Mouse (Mus musculus) cerebellum, adult 2 months (tissue): ENCODE measurements at regions not wholly inside any gene's neighbourhood (a gene's known extent, or its start where the extent isn't known, plus 50 kb on each side); places are given as distances from the start of the nearest gene placed in this dataset.

Experiments
- DNase-seq, 2 experiments: peaks; one replicate each; pipeline ENCODE4 v3.0.0; 2021
- H3K27ac ChIP-seq: fragments of 200-500 bp; 2 replicates; pipeline ENCODE4 v1.5.1; 2012; ENCODE audit warnings: low read length, control low read depth, inconsistent platforms; ENCODE audit not compliant: insufficient read depth
- H3K27me3 ChIP-seq: fragments of 200-500 bp; 2 replicates; pipeline ENCODE4 v1.6.1; 2012; ENCODE audit warnings: inconsistent platforms, mild to moderate bottlenecking, low read length, moderate library complexity; ENCODE audit not compliant: control insufficient read depth, insufficient read depth
- H3K4me1 ChIP-seq: fragments of 200-500 bp; 2 replicates; pipeline ENCODE4 v1.6.1; 2011; ENCODE audit warnings: low read length; ENCODE audit not compliant: control insufficient read depth, insufficient read depth
- H3K4me3 ChIP-seq: fragments of 200-500 bp; replicated peaks from 2 replicates; pipeline ENCODE3; 2011; ENCODE audit warnings: mild to moderate bottlenecking, low read depth, low read length, control low read depth; ENCODE audit not compliant: insufficient read depth
- CTCF ChIP-seq: fragments of 200-500 bp; IDR thresholded peaks from 2 replicates; pipeline ENCODE4 v1.5.1; 2011; ENCODE audit warnings: low read depth, mild to moderate bottlenecking, control low read depth, low read length, moderate library complexity, borderline replicate concordance; ENCODE audit not compliant: insufficient read depth
- POLR2A ChIP-seq: fragments of 200-500 bp; IDR thresholded peaks from 2 replicates; pipeline ENCODE4 v1.6.1; 2011; ENCODE audit warnings: low read length, control low read depth, borderline replicate concordance; ENCODE audit not compliant: insufficient read depth
- WGBS: fragments of 180-500 bp; shearing (Covaris S2); methylation state at CpG from one replicate; pipeline ENCODE4 v1.1.7; 2018; 5-methylcytosine and 5-hydroxymethylcytosine counted together

DNA sequence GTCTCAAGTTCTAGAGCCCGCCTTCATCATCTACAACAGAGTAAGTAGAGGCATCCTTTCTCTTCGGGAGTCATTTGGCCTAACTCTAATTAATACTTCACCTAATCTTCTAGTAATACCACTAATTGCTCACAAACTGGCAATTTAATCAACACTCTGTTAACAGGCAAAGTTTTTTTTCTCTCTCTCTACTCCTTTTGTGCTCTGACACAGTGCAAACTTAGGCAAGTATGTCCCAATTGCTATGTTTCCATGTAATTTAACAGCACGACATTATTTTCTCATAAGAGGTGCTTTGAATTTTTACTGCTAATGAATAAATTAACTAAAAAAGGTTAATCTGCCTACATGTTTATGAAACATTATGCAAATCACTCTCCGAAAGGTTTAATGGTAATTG lies 383.3 kb downstream of the Flrt2 start:
- Histone ChIP-seq H3K4me1 (no peaks in the 10 kb centered on the region), H3K27me3 (no peaks in the 10 kb centered on the region), H3K4me3 (no peak overlapping the region), H3K27ac (no peak overlapping the region)
- 86% methylated on average over 4 of the region's 4 CpGs for WGBS
- no peak for DNase-seq
- TF ChIP-seq CTCF (no peak), POLR2A (no peak)

DNA sequence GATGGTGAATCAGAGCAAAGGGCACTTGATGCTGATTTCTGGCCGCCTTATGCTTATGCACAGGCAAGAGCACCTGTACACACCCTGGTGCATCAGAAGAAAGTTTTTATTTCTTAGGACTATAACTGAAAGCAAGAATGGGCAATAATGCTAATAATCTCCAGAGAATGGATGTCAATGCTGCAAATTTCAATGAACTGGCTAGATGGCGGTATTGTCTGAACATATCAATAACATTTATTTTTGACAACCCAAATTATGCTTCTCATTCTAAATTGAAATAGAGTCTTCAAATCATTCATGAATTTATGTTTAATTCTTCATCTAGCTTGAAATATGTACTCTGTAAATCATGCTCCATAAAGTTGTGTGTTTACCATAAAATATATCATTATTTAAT lies 399.0 kb downstream of the Flrt2 start:
- WGBS, result 96% methylated on average over 2 of the region's 2 CpGs
- H3K4me1 ChIP-seq, result no peaks in the 10 kb centered on the region
- TF ChIP-seq POLR2A (no peak), CTCF (no peak)

DNA sequence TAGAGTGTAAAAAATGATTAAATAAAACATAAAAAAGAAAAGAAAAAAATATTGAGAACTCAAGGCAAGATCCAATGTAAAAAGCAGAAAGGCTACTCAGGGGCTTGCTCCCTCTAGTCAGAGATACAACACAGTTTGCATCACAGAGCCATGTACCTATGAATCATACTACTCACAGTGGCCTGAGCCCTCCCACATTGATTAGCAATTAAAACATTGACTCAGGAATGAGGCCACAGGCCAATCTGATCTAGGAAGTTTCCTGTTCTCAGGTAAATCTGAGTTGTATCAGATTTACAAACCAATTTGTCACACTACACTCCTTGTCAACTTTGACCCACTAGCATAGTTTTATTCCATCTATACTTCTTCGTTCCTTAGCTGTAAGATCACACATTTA lies 414.2 kb downstream of the Flrt2 start:
- Histone ChIP-seq H3K27ac (no peak overlapping the region), H3K4me1 (no peaks in the 10 kb centered on the region), H3K27me3 (no peaks in the 10 kb centered on the region), H3K4me3 (no peak overlapping the region)
- TF ChIP-seq CTCF (no peak), POLR2A (no peak)
- WGBS, result 81% methylated on average over 1 of the region's 1 CpGs
- DNase-seq, result no peak

More for the DNA sequence above, 399.0 kb downstream of the Flrt2 start:
- H3K27me3 ChIP-seq, result no peaks in the 10 kb centered on the region
- no peak for DNase-seq
- no peak overlapping the region for H3K27ac ChIP-seq
- H3K4me3 ChIP-seq, result no peak overlapping the region

DNA sequence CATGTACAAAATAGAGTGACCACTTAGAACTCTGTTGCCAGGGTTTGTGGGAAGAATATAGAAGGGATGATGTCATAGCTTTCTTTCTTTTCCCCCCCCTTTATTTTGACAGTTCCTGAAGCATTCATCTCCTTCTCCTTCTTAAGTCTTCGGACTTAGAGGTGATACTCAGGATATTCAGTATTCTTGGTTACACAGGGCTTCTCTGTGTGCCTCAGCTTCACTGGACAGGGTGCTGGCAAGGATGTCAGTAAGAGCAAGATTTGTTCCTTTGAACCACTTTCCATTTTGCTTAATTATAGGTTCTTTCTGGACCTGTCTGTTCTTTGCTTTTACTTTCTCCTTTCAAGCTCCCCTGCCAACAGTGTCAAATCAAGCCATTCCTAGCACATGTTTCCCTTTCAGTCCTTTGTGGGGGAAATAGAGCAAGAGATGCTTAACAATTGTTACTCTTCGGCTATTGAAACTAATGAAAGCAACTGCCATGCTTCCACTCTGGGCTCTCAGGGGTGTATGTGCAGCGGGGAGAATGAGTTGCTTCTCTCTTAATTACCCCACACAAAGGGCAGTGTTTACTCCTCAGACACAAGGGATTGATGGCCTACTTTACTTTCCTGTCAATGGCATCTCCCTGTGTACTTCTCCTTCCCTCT lies 422.8 kb downstream of the Flrt2 start:
- Histone ChIP-seq H3K4me1 (no peaks in the 10 kb centered on the region), H3K27ac (no peak overlapping the region), H3K4me3 (no peak overlapping the region), H3K27me3 (no peaks in the 10 kb centered on the region)
- TF ChIP-seq POLR2A, result no peak
- TF ChIP-seq CTCF, result no peak
- DNase-seq, result no peak
- WGBS, result 34% methylated on average over 3 of the region's 3 CpGs

DNA sequence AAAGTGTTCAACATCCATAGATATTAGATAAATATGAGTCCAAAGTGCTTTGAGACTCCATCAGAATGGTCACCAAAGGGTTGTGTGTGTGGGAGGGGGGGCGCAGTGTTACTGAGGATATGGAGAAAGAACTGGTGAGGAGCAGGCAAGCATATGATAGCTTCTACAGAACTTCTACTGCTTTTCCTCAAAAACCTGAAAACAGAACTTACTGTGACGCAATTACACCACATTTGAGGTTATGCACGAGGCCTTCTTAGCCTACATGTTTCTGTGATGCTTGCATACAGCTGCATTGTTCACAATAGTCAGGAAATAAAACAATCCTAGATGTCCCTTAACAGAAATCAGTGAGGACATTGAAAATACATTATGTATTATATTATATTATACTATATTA lies 425.5 kb downstream of the Flrt2 start:
- Histone ChIP-seq H3K27ac (no peak overlapping the region), H3K4me3 (no peak overlapping the region), H3K4me1 (no peaks in the 10 kb centered on the region), H3K27me3 (no peaks in the 10 kb centered on the region)
- whole genome bisulfite sequencing, result 90% methylated on average over 3 of the region's 3 CpGs
- no peak for TF ChIP-seq CTCF
- TF ChIP-seq POLR2A, result no peak
- DNase-seq, result no peak

DNA sequence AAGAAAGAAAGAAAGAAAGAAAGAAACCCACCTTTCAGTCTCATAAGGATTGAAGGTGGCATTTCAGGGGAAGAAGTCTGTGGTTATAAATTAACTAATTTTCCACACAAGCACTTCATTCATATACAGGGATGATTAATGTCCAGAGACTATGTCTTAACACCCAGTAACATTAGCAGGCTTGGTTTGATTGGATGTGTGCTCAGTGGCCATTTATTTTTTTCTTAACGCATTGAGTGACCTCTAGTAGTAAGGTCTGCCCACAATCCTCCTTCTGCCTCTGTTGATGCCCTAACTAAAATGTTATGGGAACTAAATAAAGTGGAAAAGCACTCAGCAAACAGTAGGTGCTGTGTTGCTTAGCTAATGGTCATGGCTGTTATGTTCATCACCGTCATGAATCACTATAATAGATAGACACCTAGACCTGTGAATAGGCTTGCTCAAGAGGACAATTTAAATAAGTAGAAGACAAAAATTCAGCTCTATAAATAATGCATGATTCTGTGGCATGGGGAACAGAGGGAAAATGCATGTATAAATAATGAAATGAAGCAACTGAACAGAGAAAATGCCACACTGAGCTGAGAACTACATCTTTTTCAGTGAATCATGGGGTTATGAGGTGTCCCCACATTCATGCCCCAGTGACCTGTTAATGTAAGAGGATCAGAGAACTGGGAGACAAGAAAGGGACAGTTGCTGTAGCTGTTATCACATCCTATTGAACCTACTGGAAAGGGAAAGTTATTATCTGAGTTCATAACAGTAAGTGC lies 432.3 kb downstream of the Flrt2 start:
- H3K27ac ChIP-seq, result no peak overlapping the region
- 56% methylated on average over 2 of the region's 2 CpGs for WGBS

DNA sequence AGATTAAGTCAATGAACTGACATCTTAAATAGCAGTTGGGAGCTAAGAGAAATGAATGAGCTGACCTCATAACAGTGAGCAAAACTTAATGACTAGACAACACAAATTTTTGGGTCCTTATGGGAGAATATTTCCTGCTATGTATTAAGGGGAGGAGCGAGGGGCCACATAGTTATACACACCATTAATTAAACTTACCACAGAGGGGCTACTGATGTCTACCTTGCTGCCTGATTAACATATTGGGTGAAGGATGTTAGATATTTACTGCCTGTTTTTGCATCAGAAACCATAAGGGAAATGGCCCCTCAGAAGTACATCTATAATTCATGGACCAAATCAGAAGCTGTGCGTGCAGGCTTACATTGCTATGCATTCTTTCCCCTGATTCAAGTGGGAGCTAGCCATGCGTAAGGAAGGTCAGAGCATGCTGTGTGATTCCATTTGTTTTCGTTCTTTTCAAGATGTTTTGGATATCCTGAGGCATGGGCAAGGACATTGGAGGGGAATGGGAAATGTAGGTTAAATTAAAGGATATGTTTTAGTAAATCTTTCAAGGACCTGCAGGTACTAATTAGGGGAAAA lies 437.9 kb downstream of the Flrt2 start:
- Histone ChIP-seq H3K4me1 (no peaks in the 10 kb centered on the region), H3K4me3 (no peak overlapping the region), H3K27ac (no peak overlapping the region), H3K27me3 (no peaks in the 10 kb centered on the region)
- TF ChIP-seq CTCF (no peak), POLR2A (no peak)
- 30% methylated on average over 4 of the region's 4 CpGs for WGBS
- DNase-seq, result no peak

More for the DNA sequence above, 432.3 kb downstream of the Flrt2 start:
- TF ChIP-seq CTCF (no peak), POLR2A (no peak)
- Histone ChIP-seq H3K27me3 (no peaks in the 10 kb centered on the region), H3K4me3 (no peak overlapping the region), H3K4me1 (no peaks in the 10 kb centered on the region)
- no peak for DNase-seq
